Mouse (Mus musculus) limb, embryonic 10.5 days (tissue): ENCODE measurements around the gene Slc9a3r2. TPM values are rescaled to one million over a fixed set of nuclear protein-coding genes. Genes with fewer than 3 reads are reported as not detected.

Experiments
- DNase-seq: peaks from one replicate; pipeline ENCODE4 v3.0.0-alpha.2; 2017; ENCODE audit warnings: low spot score
- H3K27ac ChIP-seq: fragments of 300-500 bp; sonication (generic); 2 replicates; pipeline ENCODE4 v1.5.1; 2016; ENCODE audit warnings: mild to moderate bottlenecking
- H3K27me3 ChIP-seq: fragments of 300-500 bp; sonication (generic); 2 replicates; pipeline ENCODE4 v1.6.1; 2016; ENCODE audit warnings: low read depth, mild to moderate bottlenecking; ENCODE audit not compliant: poor library complexity, severe bottlenecking
- H3K36me3 ChIP-seq: fragments of 300-500 bp; sonication (generic); 2 replicates; pipeline ENCODE4 v1.6.1; 2016; ENCODE audit warnings: mild to moderate bottlenecking, moderate library complexity
- H3K4me1 ChIP-seq: fragments of 300-500 bp; sonication (generic); 2 replicates; pipeline ENCODE4 v1.6.1; 2016
- H3K4me3 ChIP-seq: fragments of 300-500 bp; sonication (generic); 2 replicates; pipeline ENCODE4 v1.5.1; 2016; ENCODE audit warnings: mild to moderate bottlenecking, moderate library complexity
- H3K9me3 ChIP-seq: fragments of 300-500 bp; sonication (generic); replicated peaks from 2 replicates; pipeline ENCODE4 v1.6.1; 2016; ENCODE audit warnings: mild to moderate bottlenecking
- WGBS: fragments of 180-500 bp; shearing (Covaris S2); methylation state at CpG from one replicate; pipeline ENCODE4 v1.1.7; 2016; 5-methylcytosine and 5-hydroxymethylcytosine counted together
- microRNA-seq: library from miRNA; unstranded; fragments of <30 nt; microRNA quantifications from one replicate; pipeline ENCODE4, GENCODE M21; 2017
- polyA plus RNA-seq: library from polyadenylated mRNA; unstranded; fragments of >200 nt; fragmentation: Nextera tagmentation; extraction: Ambion mirVana; gene quantifications from 2 replicates; pipeline ENCODE4 v1.2.1, GENCODE M21; 2016

Slc9a3r2 gene
- polyA plus RNA-seq, 1 experiment from 2014 or later: 57.1 TPM

DNA sequence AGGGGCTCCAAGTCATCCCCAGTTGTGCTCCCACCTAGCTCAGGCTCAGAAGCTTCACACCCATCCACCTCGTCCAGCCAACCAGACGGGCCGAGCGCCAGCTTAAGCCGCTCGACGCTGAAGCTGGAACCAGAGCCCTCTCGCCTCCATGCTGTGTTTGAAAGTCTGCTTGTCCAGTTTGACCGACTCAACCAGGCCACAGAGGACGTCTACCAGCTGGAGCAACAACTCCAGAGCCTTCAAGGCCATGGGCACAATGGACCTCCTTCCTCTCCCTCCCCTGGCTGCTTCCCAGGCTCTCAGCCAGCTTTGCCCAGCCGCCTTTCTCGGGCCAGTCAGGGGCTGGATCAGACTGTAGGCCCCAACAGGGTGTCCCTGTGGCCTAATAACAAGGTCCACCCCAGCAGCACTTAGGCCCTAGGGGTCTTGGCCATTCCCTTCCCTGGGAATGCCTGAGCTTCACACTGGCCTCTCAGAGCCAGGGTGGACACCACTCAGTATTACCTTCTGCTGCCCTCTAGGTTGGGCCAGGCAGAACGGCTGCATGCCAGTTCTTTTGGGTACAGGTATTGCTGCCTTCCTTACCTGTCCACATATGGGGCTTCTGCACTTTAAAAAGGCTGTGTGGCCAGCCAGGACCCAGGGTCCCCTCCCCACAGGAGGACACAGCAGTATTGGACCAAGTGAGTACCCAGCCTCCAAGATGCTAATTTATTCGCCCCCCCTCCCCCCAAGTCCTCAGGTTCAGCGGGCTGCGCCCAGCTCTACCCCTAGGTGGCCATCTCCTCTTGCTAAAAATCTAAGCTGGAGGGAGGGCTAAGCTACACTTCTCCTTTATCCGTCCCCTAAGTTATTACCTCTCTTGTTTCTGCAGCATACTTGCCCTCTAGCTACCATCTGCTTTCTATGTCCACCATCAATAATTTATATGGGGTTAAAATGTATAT lies 54.7 kb downstream of the Slc9a3r2 start:
- H3K36me3 ChIP-seq: peaks cover 100% of the 10 kb centered on the region
- no peaks in the 10 kb centered on the region for H3K27me3 ChIP-seq
- no peak for DNase-seq
- no peak overlapping the region for H3K27ac ChIP-seq
- H3K9me3 ChIP-seq: no peaks in the 10 kb centered on the region
- H3K4me3 ChIP-seq: no peak overlapping the region
- 81% methylated on average over 17 of the region's 17 CpGs for WGBS
- H3K4me1 ChIP-seq: no peaks in the 10 kb centered on the region

DNA sequence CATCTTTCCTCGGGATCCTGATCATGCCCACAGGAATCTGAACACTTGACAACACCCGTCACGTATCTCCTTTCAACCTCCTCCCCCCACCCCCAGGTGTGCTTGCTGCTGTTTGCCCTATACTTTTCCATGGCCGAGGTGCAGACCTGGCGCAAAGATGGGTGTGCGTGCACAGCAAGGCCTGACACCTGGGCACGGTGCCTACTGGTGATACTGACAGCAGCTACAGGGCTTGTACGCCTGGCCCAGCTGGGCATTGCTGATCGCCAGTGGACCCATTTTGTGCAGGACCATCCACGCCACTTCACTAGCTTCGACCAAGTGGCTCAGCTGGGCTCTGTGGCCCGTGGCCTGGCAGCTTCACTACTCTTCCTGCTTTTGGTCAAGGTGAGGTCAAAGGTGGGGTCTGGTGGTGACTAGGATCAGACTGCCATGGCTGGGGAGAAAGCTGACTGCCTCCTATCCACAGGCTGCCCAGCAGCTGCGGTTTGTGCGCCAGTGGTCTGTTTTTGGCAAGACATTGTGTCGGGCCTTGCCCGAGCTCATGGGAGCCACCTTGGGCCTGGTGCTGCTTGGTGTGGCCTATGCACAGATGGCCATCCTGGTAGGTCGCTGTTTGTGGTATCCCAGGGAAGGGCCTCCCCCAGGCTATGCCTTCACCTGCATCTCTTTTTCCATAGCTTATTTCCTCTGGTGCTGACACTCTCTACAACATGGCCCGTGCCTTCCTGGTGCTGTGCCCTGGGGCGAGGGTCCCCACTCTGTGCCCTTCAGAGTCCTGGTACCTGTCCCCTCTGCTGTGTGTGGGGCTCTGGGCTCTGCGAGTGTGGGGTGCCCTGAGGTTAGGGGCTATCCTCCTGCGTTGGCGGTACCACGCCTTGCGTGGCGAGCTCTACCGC lies 55.9 kb downstream of the Slc9a3r2 start:
- DNase-seq: no peak
- Histone ChIP-seq H3K4me3 (no peak overlapping the region; the same call in 1 of the 2 replicates), H3K4me1 (no peaks in the 10 kb centered on the region), H3K36me3 (peaks cover 97% of the 10 kb centered on the region), H3K9me3 (no peaks in the 10 kb centered on the region), H3K27me3 (no peaks in the 10 kb centered on the region), H3K27ac (no peak overlapping the region)
- WGBS: 92% methylated on average over 26 of the region's 26 CpGs

- WGBS: 88% methylated on average over 5 of the region's 5 CpGs
Observed at GRCm38 (mm10) chr17:24593248-24593647, 56.9 kb downstream of the Slc9a3r2 start.

GRCm38 (mm10) chr17:24591695-24592094 lies 58.4 kb downstream of the Slc9a3r2 start:
- H3K4me1 ChIP-seq: no peaks in the 10 kb centered on the region
- DNase-seq: no peak
- no peaks in the 10 kb centered on the region for H3K9me3 ChIP-seq
- peaks cover 95% of the 10 kb centered on the region for H3K36me3 ChIP-seq
- H3K27me3 ChIP-seq: no peaks in the 10 kb centered on the region
- WGBS: 96% methylated on average over 5 of the region's 5 CpGs
- H3K27ac ChIP-seq: no peak overlapping the region
- H3K4me3 ChIP-seq: no peak overlapping the region

More at GRCm38 (mm10) chr17:24593248-24593647, 56.9 kb downstream of the Slc9a3r2 start:
- Histone ChIP-seq H3K4me1 (no peaks in the 10 kb centered on the region), H3K4me3 (no peak overlapping the region), H3K27me3 (no peaks in the 10 kb centered on the region), H3K36me3 (peaks cover 95% of the 10 kb centered on the region), H3K9me3 (no peaks in the 10 kb centered on the region), H3K27ac (no peak overlapping the region)
- no peak for DNase-seq

- H3K36me3 ChIP-seq: peaks cover 95% of the 10 kb centered on the region
- H3K9me3 ChIP-seq: no peaks in the 10 kb centered on the region
- no peaks in the 10 kb centered on the region for H3K4me1 ChIP-seq
- no peak for DNase-seq
- no peak overlapping the region for H3K27ac ChIP-seq
- no peaks in the 10 kb centered on the region for H3K27me3 ChIP-seq
- no peak overlapping the region for H3K4me3 ChIP-seq
- 86% methylated on average over 3 of the region's 3 CpGs for WGBS
Observed at GRCm38 (mm10) chr17:24590943-24591342, 59.2 kb downstream of the Slc9a3r2 start.

Small RNA genes lying within 50 kb of the gene (microRNA-seq; reads per million reads assigned to microRNA genes)
- gene Gm24589: 1.5 reads per million

Other genes with a start within 250 kb of the Slc9a3r2 start
- 471 and 496 TPM in 2 replicates for gene Rnps1, start 235.8 kb downstream of the Slc9a3r2 start, polyA plus RNA-seq
- gene Eci1, start 223.7 kb downstream of the Slc9a3r2 start, polyA plus RNA-seq: 87.9 and 104 TPM in 2 replicates
- gene Dnase1l2, start 207.2 kb downstream of the Slc9a3r2 start, polyA plus RNA-seq: 1.7 and 2.7 TPM in 2 replicates
- 35.0 and 38.7 TPM in 2 replicates for gene E4f1, start 180.0 kb downstream of the Slc9a3r2 start, polyA plus RNA-seq
- gene Pgp, start 179.9 kb downstream of the Slc9a3r2 start, polyA plus RNA-seq: 68.8 and 76.1 TPM in 2 replicates
- 0.24 TPM in 1 of 2 replicates, not detected in the other for gene Bricd5, start 176.4 kb downstream of the Slc9a3r2 start, polyA plus RNA-seq
- gene Mlst8, start 171.2 kb downstream of the Slc9a3r2 start, polyA plus RNA-seq: 31.6 and 42.2 TPM in 2 replicates
- gene Caskin1, start 161.7 kb downstream of the Slc9a3r2 start, polyA plus RNA-seq: 1.4 and 3.6 TPM in 2 replicates
- 125 and 136 TPM in 2 replicates for gene Traf7, start 122.4 kb downstream of the Slc9a3r2 start, polyA plus RNA-seq
- 2.4 and 3.8 TPM in 2 replicates for gene Rab26, start 116.1 kb downstream of the Slc9a3r2 start, polyA plus RNA-seq
- 18.9 and 24.7 TPM in 2 replicates for gene Pkd1, start 100.5 kb downstream of the Slc9a3r2 start, polyA plus RNA-seq
- 63.2 and 79.5 TPM in 2 replicates for gene Tsc2, start 17.7 kb downstream of the Slc9a3r2 start, polyA plus RNA-seq
- gene Nthl1, start 17.6 kb downstream of the Slc9a3r2 start, polyA plus RNA-seq: 27.5 and 31.2 TPM in 2 replicates
- 0.88 and 1.1 TPM in 2 replicates for gene Npw, start 8.1 kb upstream of the Slc9a3r2 start, polyA plus RNA-seq
- gene Zfp598, start 19.4 kb upstream of the Slc9a3r2 start, polyA plus RNA-seq: 34.5 and 36.7 TPM in 2 replicates
- 5.2 and 7.0 TPM in 2 replicates for gene Syngr3, start 39.6 kb upstream of the Slc9a3r2 start, polyA plus RNA-seq
- gene Gfer, start 45.8 kb upstream of the Slc9a3r2 start, polyA plus RNA-seq: 52.9 and 61.2 TPM in 2 replicates
- gene Noxo1, start 45.9 kb upstream of the Slc9a3r2 start, polyA plus RNA-seq: 0.59 and 2.3 TPM in 2 replicates
- 165 and 183 TPM in 2 replicates for gene Tbl3, start 57.3 kb upstream of the Slc9a3r2 start, polyA plus RNA-seq
- gene Rnf151, start 67.7 kb upstream of the Slc9a3r2 start, polyA plus RNA-seq: 0.21 and 0.38 TPM in 2 replicates
- gene Rps2, start 67.8 kb upstream of the Slc9a3r2 start, polyA plus RNA-seq: 1,693 and 2,093 TPM in 2 replicates
- gene Ndufb10, start 74.2 kb upstream of the Slc9a3r2 start, polyA plus RNA-seq: 202 and 204 TPM in 2 replicates
- 0.15 TPM in 1 of 2 replicates, not detected in the other for gene Rpl3l, start 77.5 kb upstream of the Slc9a3r2 start, polyA plus RNA-seq
- gene Msrb1, start 86.3 kb upstream of the Slc9a3r2 start, polyA plus RNA-seq: 19.9 and 23.6 TPM in 2 replicates
- 3.2 and 4.2 TPM in 2 replicates for gene Hs3st6, start 102.7 kb upstream of the Slc9a3r2 start, polyA plus RNA-seq
- gene Meiob, start 154.0 kb upstream of the Slc9a3r2 start, polyA plus RNA-seq: not detected in 2 replicates
- 26.0 and 28.0 TPM in 2 replicates for gene Hagh, start 189.8 kb upstream of the Slc9a3r2 start, polyA plus RNA-seq
- 14.5 and 17.6 TPM in 2 replicates for gene Fahd1, start 200.0 kb upstream of the Slc9a3r2 start, polyA plus RNA-seq
- gene Igfals, start 215.7 kb upstream of the Slc9a3r2 start, polyA plus RNA-seq: 0.55 and 0.84 TPM in 2 replicates
- gene Nubp2, start 236.0 kb upstream of the Slc9a3r2 start, polyA plus RNA-seq: 72.7 and 79.7 TPM in 2 replicates
- gene Spsb3, start 236.3 kb upstream of the Slc9a3r2 start, polyA plus RNA-seq: 48.0 and 50.8 TPM in 2 replicates
- gene Eme2, start 244.8 kb upstream of the Slc9a3r2 start, polyA plus RNA-seq: 22.1 and 30.6 TPM in 2 replicates
- 104 and 105 TPM in 2 replicates for gene Mrps34, start 244.8 kb upstream of the Slc9a3r2 start, polyA plus RNA-seq
- 43.6 and 47.0 TPM in 2 replicates for gene Nme3, start 246.2 kb upstream of the Slc9a3r2 start, polyA plus RNA-seq